Mouse (Mus musculus) thymus, postnatal 36 days (tissue): ENCODE results near the gene Itga7.

Experiments used
- DNase-seq, 2 experiments: peaks; one replicate each; pipeline ENCODE4 v3.0.0; 2022; ENCODE audit warnings: mixed read lengths in 2 of 2

The Itga7 gene

DNA sequence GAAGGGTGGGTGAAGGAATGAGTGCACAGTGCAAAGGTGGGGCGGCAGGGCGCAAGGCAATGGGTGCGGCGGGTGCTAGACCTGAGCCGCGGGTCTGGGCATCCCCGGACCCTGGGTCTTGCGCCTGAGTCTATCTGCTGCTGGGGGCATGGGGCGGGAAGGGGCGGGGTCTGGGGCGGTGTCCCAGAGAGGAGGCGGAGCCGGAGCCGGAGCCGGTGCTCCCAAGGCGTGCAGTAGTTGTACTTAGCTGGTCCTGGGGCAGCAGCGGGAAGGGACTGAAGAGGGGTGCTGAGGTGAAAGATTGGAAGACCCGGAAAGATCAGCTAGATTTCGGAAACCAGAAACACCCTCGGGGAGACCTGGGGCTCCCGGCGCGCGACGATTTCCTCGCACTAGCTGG, at the start of gene Itga7:
Itga7 (plus strand) TSS at position 245 of the 400 bp plus-strand sequence.
- peak in 1 of 2 experiments; percentile 10 for DNase-seq

DNA sequence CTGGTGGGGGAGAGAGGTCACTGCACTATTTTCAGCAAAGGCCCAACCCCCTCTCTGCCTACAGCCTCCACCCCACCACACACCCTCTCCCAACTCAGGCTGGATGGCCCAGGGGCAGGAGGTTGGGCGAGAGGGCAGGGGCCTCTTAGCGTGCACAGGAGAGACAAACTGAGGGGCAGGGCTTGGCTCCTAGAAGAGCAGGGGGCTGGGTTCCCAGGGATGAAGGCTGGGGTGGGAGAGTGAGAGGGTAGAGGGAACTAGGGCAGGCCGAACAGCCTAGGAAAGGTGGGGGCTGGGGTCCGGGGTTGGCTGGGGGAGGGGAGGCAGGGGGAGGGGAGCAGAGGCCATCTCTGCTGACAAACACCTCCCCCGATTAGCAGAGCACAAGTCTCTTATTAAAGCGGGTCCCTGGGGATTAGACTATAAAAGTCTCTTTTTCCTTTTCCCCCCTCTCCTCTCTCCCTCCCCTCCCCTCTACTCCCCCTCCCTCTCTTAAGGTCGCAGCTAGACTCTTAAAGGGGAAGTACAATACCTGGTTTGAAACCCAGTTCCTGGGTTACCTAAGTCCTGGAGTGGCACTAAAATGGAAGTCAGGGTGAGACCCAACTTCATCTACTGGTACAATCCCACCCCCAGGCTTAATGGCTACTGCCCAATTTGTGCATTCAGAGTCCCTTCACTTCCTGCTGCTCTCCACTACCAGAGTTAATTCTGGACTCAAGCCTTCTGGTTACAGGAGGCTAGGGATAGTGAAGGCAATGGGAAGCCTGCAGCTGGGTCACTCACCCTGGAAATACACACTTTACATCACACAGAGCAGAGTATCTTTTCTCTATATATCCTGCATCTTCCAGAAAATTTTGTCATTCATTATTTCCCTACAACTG, 44.4 kb upstream of the Itga7 start:
- DNase-seq: no peak

DNA sequence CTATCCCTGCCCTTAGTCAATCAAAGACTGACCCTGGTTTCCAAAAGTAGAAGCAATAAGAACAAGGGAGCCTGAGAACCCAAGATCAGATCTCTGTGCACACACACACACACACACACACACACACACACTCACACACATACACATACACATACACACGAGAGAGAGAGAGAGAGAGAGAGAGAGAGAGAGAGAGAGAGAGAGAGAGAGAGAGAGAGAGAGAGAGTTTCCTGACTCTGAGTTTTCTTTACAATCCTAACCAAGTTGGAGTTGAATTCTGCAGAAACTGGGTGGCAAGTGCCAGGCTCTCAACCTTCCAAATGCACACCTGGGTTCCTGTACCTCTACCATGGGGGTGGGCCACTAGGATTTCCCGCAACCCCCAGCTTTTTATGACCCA, 43.8 kb upstream of the Itga7 start:
- DNase-seq: no peak

DNA sequence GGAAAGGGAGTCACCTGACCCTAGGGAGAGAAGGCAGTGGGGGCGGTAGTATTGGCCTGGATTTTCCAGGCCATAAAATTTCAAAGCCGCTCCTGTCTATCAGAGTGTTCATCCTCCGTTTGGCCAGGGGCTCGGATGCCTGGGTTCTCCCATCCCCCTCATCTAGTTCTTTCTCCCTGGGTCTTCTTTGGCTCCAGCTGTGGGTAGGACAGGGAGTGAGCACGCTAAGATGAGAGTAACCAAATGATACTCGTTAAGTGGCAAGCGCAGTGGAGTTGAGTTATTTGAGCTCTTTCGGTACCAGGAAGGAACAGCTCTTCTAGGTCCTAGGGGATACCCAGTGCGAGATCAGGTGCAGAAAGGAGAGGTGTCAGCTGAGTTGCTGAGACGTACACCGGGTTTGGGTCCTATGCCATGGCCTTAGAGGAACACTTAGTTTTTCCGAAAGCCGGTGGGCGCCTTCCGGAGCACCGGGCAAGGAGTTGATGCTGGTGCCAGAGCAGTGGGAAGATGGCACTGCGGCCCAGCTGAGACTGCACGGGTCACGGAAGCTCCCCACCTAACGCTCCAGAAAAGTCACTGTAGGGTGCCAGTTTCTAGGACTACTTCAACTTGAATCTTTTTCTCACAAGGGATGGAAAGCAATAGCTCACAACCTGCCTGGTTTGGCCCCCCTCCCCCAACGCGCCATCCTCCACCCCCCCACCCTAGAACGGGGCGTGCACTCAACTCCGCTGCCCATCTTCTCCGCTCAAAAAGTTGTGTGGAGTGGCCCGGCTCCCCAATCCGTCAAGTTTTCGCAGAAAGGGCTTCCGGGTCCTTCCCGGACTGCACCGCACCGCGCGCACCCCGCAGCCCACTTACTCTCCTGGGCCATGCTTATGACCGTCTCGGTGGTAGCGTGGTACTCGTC, 43.0 kb upstream of the Itga7 start:
- DNase-seq: peak; percentile 42 to 44

DNA sequence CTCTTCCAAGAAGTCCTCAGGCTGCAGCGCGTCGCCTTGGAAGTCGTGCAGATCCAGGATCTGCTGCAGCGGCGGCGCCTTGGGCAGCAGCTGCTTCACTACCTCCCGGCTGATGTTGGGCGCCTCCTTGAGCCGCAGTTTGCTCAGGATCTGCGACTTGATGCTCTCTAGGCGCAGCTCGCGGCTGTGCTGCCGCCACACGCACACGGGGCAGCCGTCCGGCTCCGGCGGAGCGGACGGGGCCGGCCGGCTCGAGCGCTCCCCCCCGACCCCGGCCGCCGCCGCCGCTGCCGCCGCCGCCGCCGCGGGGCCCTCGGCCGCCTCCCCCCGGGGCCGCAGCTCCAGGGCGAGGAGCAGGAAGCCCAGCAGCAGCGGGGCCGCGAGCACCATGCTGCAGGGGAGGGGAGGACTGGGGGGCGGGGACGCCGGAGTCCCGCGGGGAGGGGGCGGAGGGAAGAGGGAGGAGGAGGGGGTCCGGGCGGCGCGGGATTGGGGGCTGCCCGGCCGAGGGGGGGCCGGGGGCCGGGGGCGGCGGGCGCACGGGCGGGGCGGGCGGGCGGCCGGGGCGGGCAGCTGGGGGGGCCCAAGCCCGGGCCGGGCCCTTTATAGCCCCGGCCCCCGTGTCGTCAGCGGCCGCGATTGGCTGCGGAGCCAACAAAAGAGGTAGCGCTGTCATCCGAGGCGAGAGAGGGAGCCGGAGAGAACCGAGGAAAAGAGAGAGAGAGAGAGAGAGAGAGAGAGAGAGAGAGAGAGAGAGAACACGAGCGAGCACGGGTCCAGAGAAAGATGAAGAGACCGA, 42.1 kb upstream of the Itga7 start, which contains the start of gene Gdf11:
Gdf11 (minus strand) TSS at position 423 of the 799 bp plus-strand sequence.
- DNase-seq: peak; percentile 73 to 81

DNA sequence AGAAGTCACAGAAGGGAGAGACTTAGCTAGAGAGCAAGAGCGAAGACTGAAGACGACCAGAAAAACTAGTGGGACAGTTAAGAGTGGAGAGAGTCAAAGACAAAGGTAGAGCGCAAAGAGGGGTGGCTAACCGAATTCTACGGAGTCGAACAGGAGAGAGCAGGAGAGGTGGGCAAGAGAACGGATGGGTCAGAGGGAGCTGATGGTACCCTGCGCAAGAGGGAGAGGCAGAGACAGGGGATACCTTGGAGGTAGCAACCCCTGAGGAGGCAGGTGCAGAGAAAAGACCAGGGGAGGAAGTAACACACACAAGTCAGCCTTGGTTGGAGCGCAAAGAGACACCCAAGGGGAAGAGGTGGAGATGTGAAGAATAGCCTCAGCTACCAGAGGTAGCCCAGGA, 41.4 kb upstream of the Itga7 start:
- peak in 1 of 2 experiments; percentile 30 for DNase-seq

DNA sequence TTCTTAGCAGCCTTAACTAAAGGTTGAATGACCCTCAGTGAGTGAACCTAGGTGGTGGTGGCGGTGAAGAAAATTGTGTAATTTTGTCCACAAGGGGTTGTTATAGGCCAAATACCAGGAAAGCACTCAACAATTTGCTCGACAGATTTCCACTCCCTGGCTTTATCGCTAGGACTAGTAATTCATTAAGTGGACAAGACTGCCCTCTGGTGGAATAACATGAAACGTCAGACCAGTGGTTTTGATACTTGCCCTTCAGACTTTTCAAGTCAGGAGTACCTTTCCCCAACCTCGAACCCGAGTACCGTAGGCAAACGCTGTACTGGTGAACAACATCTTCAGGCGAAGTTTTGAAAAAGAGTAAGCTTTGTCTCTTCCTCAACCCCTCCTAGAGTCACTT, 38.2 kb upstream of the Itga7 start:
- DNase-seq: peak in 1 of 2 experiments; percentile 57

DNA sequence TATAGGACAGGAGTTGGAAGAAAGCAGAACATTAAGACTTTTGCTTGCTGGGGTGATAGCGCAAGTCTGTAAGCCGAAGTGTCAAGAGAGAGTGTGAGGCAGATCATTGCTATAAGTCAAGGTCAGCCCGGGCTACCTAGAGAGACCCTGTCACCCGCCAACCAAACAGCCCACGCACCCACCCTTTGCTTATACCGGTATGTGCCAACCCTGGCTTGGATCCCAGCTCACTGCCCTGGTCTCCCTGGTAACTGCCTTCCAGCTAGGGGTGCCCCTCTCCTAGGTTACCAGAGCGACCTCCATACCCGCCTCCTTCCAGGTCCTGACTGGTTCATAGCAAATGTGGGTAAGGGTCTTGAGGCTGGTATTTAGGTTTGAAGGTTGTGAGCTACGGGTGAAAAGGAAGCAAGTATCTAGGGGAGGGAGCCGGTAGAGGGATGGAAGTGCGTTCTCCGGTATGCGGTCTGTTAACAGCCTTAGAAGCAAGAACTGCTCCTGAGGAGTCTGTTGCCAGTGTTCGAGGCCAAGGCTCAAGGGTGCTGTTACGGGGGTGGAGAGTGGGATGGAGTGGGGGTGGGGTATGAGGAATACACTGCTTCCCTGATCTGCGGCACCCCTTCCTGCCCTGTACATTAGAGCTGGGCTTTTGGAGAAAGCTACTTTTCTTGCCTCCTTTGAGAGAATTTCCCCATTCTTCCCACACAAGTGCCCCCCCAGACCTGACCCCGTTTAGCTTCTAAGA, 37.5 kb upstream of the Itga7 start:
- no peak for DNase-seq

DNA sequence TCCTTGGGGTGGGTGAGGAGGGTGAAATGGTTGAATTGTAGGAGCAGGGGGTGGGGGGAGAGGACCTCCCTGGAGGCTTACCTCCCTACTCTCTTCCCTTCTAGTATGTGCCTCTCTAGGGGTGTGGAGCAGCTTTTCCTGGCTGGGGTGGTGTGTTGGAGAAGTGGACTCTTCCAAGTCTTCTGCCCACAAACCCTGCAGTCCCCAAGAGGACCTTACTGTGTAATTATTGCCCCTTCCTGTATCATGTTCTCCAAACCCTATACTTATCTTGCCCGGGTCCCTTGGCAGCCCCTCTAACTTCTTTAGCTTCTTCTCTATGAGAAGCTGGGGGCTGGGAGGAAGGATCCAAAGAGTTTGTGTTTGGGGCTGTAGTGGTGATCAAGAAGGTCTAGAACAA, 36.8 kb upstream of the Itga7 start:
- DNase-seq: no peak

DNA sequence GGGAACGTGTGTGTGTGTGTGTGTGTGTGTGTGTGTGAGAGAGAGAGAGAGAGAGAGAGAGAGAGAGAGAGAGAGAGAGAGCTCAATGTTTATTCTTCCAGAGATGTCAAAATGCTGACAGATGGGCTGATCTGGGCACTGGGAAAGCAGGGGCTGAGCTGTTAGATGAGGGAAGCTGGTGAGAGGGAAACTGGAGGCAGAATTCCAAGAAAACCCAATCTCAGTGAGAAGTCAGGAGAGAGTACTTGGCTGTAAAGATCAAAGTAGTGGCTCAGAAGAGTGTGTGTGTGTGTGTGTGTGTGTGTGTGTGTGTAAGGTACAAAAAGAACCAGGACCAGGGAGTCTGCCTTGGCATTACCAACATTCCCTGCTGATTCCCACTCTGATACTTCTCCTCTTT, 36.1 kb upstream of the Itga7 start:
- no peak for DNase-seq

DNA sequence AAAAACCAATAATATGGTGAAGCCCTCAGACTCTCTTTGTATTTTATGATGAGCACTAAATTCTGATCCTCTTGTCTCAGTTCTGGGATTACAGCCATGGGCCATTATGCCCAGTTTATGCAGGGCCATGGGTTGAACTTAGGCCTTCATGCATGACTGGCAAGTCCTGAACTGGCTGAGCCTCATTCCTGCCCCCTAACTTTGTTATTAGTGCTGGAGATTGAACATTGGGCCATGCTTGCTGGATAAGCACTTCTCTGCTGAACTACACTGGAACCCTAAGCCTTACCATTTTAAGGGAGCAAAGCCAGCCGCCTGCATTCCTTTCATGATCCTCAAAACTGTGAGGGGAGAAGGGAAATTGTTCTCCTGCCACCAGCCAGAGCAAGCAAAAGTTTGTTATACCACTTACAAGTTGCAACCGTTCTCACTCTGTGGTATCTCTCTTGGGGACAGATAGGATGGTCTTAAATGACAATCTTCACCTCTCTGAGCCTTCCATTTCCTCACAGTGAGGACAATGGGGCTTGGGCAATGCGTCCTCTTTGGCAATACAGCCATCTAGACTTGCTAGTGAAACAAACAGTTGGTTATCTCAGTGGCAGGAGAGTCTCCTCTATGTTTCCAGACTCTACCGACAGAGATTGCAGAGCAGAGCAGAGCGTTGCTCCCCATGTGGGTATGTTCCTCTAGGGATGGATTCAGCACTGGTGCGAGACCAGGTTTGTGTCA, 33.7 kb upstream of the Itga7 start:
- DNase-seq: no peak

DNA sequence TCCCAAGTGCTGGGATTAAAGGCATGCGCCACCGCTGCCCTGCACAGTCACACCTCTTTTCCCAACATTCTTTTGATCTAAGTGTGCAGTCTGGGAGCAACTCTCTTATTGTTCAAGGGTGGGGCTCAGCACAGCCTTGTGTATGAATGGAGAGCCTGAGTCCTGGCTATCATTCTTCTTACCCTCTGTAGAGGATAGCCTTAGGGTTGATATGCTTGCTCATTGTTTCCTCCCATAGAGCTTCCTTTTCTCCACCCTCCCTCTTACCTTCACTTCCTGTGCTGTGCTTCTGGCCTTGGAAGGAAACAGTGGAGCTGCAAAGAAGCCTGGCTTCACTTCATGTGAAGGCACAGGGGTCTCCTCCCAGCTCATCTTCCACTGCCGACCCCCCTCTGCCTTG, 32.9 kb upstream of the Itga7 start, which contains the start of gene Cd63:
Cd63 (plus strand) TSS at position 292 of the 400 bp plus-strand sequence.
- no peak for DNase-seq

DNA sequence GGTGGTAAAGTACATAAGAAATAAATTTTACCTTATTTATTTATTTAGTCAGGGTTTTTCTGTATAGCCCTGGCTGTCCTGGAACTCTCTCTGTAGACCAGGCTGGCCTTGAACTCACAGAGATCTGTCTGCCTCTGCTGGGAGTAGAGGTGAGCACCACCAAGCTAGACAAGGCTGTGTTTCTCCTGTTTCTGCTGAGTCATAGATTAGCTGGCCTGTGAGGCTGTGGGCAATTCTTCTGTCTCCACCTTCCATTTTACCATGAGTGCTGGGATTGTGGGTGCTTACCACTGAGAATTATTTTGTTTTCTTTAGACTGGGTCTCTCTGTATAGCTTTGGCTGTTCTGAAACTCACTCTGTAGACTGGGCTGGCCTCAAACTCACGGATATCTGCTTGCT, 32.2 kb upstream of the Itga7 start:
- no peak for DNase-seq

DNA sequence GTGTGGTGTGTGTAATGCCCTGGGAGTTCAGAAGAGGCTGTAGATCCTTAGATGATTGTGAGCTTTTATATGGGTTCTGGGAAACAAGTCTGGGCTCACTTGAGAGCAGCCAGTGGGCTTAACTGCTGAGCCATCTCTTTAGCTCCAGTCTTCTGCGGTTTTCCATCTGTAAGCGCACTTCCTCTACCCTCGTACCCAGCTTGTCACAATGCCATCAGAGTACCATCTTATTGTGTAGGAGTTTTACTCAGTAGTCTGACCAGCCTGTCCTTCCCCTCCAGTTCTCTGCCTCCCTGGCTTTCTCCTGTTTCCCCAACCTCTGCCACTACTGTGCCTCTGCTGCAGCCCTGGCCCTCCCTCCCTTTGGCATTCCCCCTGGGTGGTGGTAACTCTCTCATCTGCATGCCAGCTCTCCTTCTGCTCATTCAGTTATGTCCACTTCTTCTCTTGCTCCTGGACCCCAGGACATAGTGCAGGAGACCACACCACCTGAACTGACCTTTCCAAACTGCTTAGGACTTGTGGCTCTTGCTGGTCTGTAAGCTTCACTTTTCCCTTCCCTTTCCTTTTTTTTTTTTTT, 31.1 kb upstream of the Itga7 start:
- no peak for DNase-seq

DNA sequence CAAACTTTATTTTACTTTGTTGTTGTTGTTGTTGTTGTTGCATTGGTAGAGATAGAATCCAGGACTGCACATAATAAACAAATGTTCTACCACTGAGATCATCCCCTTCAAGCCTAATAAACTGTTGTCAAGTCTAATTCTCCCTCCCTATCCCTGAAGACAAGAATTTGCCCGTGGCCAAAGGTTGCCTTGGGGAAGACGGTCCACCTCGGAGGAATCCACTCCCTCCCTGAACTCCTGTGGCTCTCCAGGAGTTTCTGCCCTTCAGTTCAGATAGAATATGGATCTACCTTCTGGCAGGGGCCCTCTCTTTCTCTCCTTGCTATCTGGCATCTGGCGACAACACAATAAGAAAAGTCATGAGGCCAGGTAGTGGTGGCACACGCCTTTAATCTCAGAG, 28.8 kb upstream of the Itga7 start:
- DNase-seq: no peak

DNA sequence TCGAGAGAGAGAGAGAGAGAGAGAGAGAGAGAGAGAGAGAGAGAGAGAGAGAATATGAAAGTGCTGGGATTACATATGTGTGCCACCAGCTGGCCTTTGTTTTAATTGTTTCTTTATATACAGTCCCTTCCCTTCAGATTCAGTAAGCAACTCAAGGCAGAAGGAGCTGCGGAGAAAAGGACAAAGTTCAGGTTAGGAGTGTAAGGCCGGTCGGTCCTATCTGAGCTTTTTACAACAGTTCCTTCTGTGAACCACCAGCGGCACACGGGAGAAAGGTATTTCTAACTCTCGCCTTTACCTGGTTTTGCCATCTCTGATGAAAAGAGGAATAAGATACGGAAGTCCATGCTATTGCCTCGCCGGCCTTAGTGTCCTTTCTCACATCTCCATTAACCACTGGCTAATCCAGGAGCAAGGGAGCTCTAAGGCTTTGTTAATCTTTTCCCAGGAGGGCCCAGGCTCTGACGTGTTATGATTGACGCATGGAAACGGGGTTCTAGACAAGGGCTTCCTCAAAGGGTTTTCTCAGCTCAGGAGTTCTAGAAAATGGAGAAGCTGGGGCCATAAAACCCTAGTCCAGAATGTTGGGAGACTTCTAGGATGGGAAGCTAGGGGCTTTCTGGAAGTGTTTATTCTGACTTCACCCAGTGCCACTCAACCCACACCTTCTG, 24.7 kb upstream of the Itga7 start:
- no peak for DNase-seq

DNA sequence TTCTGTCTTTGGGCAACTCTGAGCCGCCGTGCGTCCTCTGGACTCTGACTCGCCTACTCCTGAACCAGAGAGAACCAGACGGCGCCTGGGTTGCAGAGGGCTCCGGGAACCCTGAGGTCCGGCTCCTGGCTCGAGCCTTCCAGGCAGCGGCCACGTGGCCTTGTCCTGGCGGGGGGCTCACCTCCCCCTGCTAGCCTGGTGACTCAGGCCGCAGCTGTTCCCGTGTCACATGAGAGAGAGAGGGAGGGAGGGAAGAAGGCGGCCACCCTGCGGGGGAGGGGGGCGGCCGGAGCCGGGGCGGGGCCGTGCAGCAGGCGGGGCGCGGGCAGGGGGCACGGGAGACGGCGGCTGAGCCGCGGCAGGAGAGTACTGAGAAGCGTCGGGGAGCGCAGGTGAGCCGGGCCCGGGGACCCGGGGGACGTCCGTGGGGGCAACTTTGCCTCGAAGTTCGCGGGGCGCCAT, 24.0 kb upstream of the Itga7 start:
- DNase-seq: peak in 1 of 2 experiments; percentile 30

DNA sequence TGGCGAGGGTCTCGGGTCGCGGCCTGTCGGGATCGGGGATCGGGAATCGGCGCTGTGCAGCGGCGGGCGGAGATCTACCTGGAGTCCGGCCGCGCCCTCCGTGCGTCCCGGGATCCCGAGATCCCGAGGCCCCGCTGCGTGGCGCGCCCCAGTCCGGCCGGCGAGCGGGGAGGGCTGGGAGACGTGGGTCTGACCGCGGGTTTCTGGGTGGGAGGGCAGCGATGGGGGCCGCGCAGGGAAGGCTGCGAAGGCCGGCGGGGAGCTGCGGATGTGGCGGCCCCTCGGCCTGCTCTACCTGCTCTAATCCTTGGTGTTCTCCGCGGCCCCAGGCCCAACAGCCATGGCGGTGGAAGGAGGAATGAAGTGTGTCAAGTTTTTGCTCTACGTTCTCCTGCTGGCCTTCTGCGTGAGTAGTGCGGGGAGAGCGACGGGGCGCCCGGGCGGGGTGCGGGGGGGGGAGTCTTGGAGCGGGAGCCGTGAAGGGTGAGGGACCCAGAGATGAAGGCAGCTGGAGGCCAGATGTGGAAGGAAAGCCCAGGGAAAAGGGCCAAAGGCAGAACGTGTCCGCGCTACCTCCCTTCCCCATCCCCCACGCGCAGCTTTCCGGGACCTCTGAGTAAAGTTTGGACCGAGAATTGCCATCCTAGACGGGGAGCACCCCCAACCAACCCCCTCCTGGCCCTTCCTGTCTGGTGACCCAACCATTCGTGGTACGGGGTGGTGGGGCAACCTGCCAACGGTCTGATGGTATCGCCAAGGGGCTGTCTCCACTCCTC, 23.4 kb upstream of the Itga7 start:
- DNase-seq: no peak

DNA sequence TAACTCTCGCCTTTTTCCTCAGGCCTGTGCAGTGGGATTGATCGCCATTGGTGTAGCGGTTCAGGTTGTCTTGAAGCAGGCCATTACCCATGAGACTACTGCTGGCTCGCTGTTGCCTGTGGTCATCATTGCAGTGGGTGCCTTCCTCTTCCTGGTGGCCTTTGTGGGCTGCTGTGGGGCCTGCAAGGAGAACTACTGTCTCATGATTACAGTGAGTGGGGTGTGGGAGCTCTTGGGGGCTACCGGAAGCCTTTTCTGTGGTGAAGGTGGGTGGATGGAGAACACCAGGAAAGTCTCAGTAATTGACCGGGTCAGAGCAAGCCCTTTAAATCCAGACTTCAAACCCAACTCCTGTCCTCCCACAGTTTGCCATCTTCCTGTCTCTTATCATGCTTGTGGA, 22.2 kb upstream of the Itga7 start:
- no peak for DNase-seq
